Mouse (Mus musculus) liver, adult 2 months (tissue): ENCODE data around the gene Gm11562.

ENCODE experiments used
- CTCF ChIP-seq: fragments of 200-500 bp; IDR thresholded peaks from 2 replicates; pipeline ENCODE4 v1.5.1; 2011; ENCODE audit warnings: low read depth, low read length, control low read depth
- POLR2A ChIP-seq: fragments of 200-500 bp; IDR thresholded peaks from 2 replicates; pipeline ENCODE4 v1.6.1; 2011; ENCODE audit warnings: low read length, control low read depth; ENCODE audit not compliant: insufficient read depth; ENCODE audit errors: extremely low read depth

DNA sequence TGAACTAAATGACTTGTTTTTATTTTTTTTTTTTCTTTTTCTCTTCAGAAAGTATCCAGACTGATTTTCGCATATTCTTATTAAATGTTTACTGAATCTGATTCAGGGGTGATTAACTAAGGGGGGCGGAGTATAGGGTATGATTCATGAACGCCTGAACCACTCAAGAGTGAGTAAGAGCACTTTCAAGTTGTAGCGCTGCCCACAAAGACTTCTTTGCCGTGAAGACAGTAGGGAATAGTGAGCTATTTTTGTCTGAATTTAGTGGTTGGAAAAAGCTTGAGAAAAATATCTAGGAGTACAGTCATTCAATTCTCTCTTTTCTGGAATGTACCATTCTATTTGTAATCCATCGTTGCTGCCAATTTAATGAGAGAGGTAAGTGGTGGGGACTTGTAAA lies 38.7 kb downstream of the Gm11562 start:
- TF ChIP-seq CTCF (no peak), POLR2A (no peak)
